Mouse (Mus musculus): ENCODE data around the gene Gm20388. TPM values are rescaled to one million over a fixed set of nuclear protein-coding genes. Genes with fewer than 3 reads are reported as not detected.

Gm20388 gene
- polyA plus RNA-seq, 1 experiment, result 49.7 TPM

GRCm38 (mm10) chr8:119901349-119901748 is 9.3 kb upstream of the Gm20388 start:
- Histone ChIP-seq H3K36me3 (ENCODE audit: control insufficient read depth, insufficient read depth, low read length) (no peaks in the 10 kb centered on the region), H3K27me3 (replicated peaks; ENCODE audit: control insufficient read depth, insufficient read depth, low read length) (no peaks in the 10 kb centered on the region), H3K4me3 (ENCODE audit: insufficient read depth, low read depth, low read length) (no peak overlapping the region), H3K4me1 (ENCODE audit: control insufficient read depth, insufficient read depth, low read length) (peaks cover 28% of the 10 kb centered on the region; the same call in 1 of the 2 replicates), H3K27ac (ENCODE audit: insufficient read depth, low read depth, low read length) (peak overlapping the region; percentile 53)
- 33% methylated on average over 3 of the region's 3 CpGs for WGBS
- TF ChIP-seq CTCF (conservative IDR thresholded peaks at IDR 0.05; ENCODE audit: insufficient read depth, insufficient read length, low read depth, low read length) (no peak), POLR2A (IDR thresholded peaks at IDR 0.05; ENCODE audit: low read depth, low read length) (no peak)
- DNase-seq, result peak; percentile 87

- WGBS, result 60% methylated on average over 8 of the region's 8 CpGs
- TF ChIP-seq POLR2A (IDR thresholded peaks at IDR 0.05; ENCODE audit: low read depth, low read length) (no peak), CTCF (conservative IDR thresholded peaks at IDR 0.05; ENCODE audit: insufficient read depth, insufficient read length, low read depth, low read length) (no peak)
- H3K4me1 ChIP-seq (ENCODE audit: control insufficient read depth, insufficient read depth, low read length), result peaks cover 25% of the 10 kb centered on the region; the same call in 1 of the 2 replicates
- H3K27ac ChIP-seq (ENCODE audit: insufficient read depth, low read depth, low read length), result no peak overlapping the region
- peak; percentile 60 for DNase-seq
- H3K27me3 ChIP-seq (replicated peaks; ENCODE audit: control insufficient read depth, insufficient read depth, low read length), result no peaks in the 10 kb centered on the region
- no peak overlapping the region for H3K4me3 ChIP-seq (ENCODE audit: insufficient read depth, low read depth, low read length)
- no peaks in the 10 kb centered on the region for H3K36me3 ChIP-seq (ENCODE audit: control insufficient read depth, insufficient read depth, low read length)
Measured at GRCm38 (mm10) chr8:119901952-119902351, 8.7 kb upstream of the Gm20388 start.

GRCm38 (mm10) chr8:119904323-119904911 is 6.2 kb upstream of the Gm20388 start:
- 67% methylated on average over 12 of the region's 12 CpGs for WGBS

GRCm38 (mm10) chr8:119909944-119910546 is 596 bp upstream of the Gm20388 start, which contains the start of gene Usp10:
Gene Usp10 (plus strand): TSS chr8:119910360.
- WGBS, result 26% methylated on average over 13 of the region's 13 CpGs
- H3K4me3 ChIP-seq (ENCODE audit: insufficient read depth, low read depth, low read length), result peak within 1 kb of the TSS; percentile 80
- TF ChIP-seq POLR2A (IDR thresholded peaks at IDR 0.05; ENCODE audit: low read depth, low read length) (no peak), CTCF (conservative IDR thresholded peaks at IDR 0.05; ENCODE audit: insufficient read depth, insufficient read length, low read depth, low read length) (no peak)
- H3K4me1 ChIP-seq (ENCODE audit: control insufficient read depth, insufficient read depth, low read length), result peaks cover 28% of the 10 kb centered on the region
- H3K36me3 ChIP-seq (ENCODE audit: control insufficient read depth, insufficient read depth, low read length), result no peaks in the 10 kb centered on the region
- peak within 1 kb of the TSS; percentile 87 for H3K27ac ChIP-seq (ENCODE audit: insufficient read depth, low read depth, low read length)
- no peak for DNase-seq
- no peaks in the 10 kb centered on the region for H3K27me3 ChIP-seq (replicated peaks; ENCODE audit: control insufficient read depth, insufficient read depth, low read length)

More at GRCm38 (mm10) chr8:119904323-119904911, 6.2 kb upstream of the Gm20388 start:
- H3K27ac ChIP-seq (ENCODE audit: insufficient read depth, low read depth, low read length), result no peak overlapping the region
- DNase-seq, result no peak
- peaks cover 18% of the 10 kb centered on the region; the same call in 1 of the 2 replicates for H3K4me1 ChIP-seq (ENCODE audit: control insufficient read depth, insufficient read depth, low read length)
- TF ChIP-seq POLR2A (IDR thresholded peaks at IDR 0.05; ENCODE audit: low read depth, low read length) (no peak), CTCF (conservative IDR thresholded peaks at IDR 0.05; ENCODE audit: insufficient read depth, insufficient read length, low read depth, low read length) (no peak)
- no peaks in the 10 kb centered on the region for H3K36me3 ChIP-seq (ENCODE audit: control insufficient read depth, insufficient read depth, low read length)
- no peaks in the 10 kb centered on the region for H3K27me3 ChIP-seq (replicated peaks; ENCODE audit: control insufficient read depth, insufficient read depth, low read length)
- no peak overlapping the region for H3K4me3 ChIP-seq (ENCODE audit: insufficient read depth, low read depth, low read length)

- Histone ChIP-seq H3K27ac (ENCODE audit: insufficient read depth, low read depth, low read length) (peak overlapping the region; percentile 87), H3K27me3 (replicated peaks; ENCODE audit: control insufficient read depth, insufficient read depth, low read length) (no peaks in the 10 kb centered on the region), H3K4me1 (ENCODE audit: control insufficient read depth, insufficient read depth, low read length) (peaks cover 35% of the 10 kb centered on the region), H3K4me3 (ENCODE audit: insufficient read depth, low read depth, low read length) (peak overlapping the region; percentile 80), H3K36me3 (ENCODE audit: control insufficient read depth, insufficient read depth, low read length) (no peaks in the 10 kb centered on the region)
- DNase-seq, result peak; percentile 38
- 4% methylated on average over 30 of the region's 30 CpGs for WGBS
- TF ChIP-seq POLR2A (IDR thresholded peaks at IDR 0.05; ENCODE audit: low read depth, low read length) (no peak), CTCF (conservative IDR thresholded peaks at IDR 0.05; ENCODE audit: insufficient read depth, insufficient read length, low read depth, low read length) (no peak)
Measured at GRCm38 (mm10) chr8:119911258-119911962, 769 bp downstream of the Gm20388 start.

- no peak for DNase-seq
- H3K27ac ChIP-seq (ENCODE audit: insufficient read depth, low read depth, low read length), result peak overlapping the region; percentile 32
- WGBS, result 50% methylated on average over 6 of the region's 6 CpGs
- H3K36me3 ChIP-seq (ENCODE audit: control insufficient read depth, insufficient read depth, low read length), result no peaks in the 10 kb centered on the region
- no peak for TF ChIP-seq POLR2A (IDR thresholded peaks at IDR 0.05; ENCODE audit: low read depth, low read length)
- TF ChIP-seq CTCF (conservative IDR thresholded peaks at IDR 0.05; ENCODE audit: insufficient read depth, insufficient read length, low read depth, low read length), result no peak
- H3K4me3 ChIP-seq (ENCODE audit: insufficient read depth, low read depth, low read length), result no peak overlapping the region
- no peaks in the 10 kb centered on the region for H3K27me3 ChIP-seq (replicated peaks; ENCODE audit: control insufficient read depth, insufficient read depth, low read length)
- peaks cover 48% of the 10 kb centered on the region for H3K4me1 ChIP-seq (ENCODE audit: control insufficient read depth, insufficient read depth, low read length)
Measured at GRCm38 (mm10) chr8:119912643-119913042, 2.0 kb downstream of the Gm20388 start.

GRCm38 (mm10) chr8:119913181-119913580 is 2.5 kb downstream of the Gm20388 start:
- Histone ChIP-seq H3K4me1 (ENCODE audit: control insufficient read depth, insufficient read depth, low read length) (peaks cover 52% of the 10 kb centered on the region), H3K36me3 (ENCODE audit: control insufficient read depth, insufficient read depth, low read length) (no peaks in the 10 kb centered on the region), H3K27me3 (replicated peaks; ENCODE audit: control insufficient read depth, insufficient read depth, low read length) (no peaks in the 10 kb centered on the region), H3K27ac (ENCODE audit: insufficient read depth, low read depth, low read length) (0 out of 2 replicates have a peak overlapping the region, but pooled peaks have one; percentile 32), H3K4me3 (ENCODE audit: insufficient read depth, low read depth, low read length) (no peak overlapping the region)
- peak; percentile 46 for DNase-seq
- TF ChIP-seq POLR2A (IDR thresholded peaks at IDR 0.05; ENCODE audit: low read depth, low read length), result no peak
- no peak for TF ChIP-seq CTCF (conservative IDR thresholded peaks at IDR 0.05; ENCODE audit: insufficient read depth, insufficient read length, low read depth, low read length)
- 31% methylated on average over 3 of the region's 3 CpGs for WGBS

All from kidney, adult 2 months (tissue).